Mouse (Mus musculus): ENCODE data around the gene Ifnl3. TPM values are rescaled to one million over a fixed set of nuclear protein-coding genes. Genes with fewer than 3 reads are reported as not detected.

Ifnl3 gene
- polyA plus RNA-seq, 1 experiment from 2014 or later: not detected

DNA sequence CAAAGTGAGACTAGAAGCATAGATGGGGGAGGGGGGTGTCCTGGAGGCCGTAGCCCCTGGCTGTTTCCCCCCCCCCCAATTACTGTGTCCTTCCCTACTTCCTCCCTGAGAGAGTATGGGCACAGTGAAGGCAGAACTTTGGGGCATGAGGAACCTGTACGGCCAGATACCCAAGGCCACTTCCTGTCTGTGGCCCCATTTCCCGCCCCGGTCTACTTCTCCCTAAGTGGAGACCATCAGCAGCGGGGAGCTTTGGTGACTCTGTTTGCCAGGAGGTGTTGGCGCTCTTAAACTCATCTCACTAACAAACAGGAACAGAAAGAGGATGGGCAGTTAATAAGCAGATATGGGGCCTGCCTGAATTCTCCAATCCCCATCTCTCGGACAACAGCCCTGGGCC lies 25.0 kb downstream of the Ifnl3 start:
- peaks cover 31% of the 10 kb centered on the region for H3K27me3 ChIP-seq (ENCODE audit: control insufficient read depth, insufficient read depth, low read length)
- H3K9me3 ChIP-seq (replicated peaks; ENCODE audit: control insufficient read depth, low read length): no peaks in the 10 kb centered on the region
- DNase-seq (ENCODE audit: low spot score) (no peak), ATAC-seq (replicated peaks; ENCODE audit: insufficient number of reproducible peaks, low FRiP score, low TSS enrichment, low read depth) (no peak)
- no peak overlapping the region for H3K27ac ChIP-seq (replicated peaks; ENCODE audit: low read depth, low read length)
- no peak overlapping the region for H3K9ac ChIP-seq (replicated peaks; ENCODE audit: low read length)
- peak overlapping the region; percentile 25; the same call in 1 of the 2 replicates for H3K4me3 ChIP-seq (ENCODE audit: low read depth, low read length)
- 56% methylated on average over 7 of the region's 7 CpGs for WGBS
- H3K4me1 ChIP-seq (ENCODE audit: control insufficient read depth, insufficient read depth, low read length): peaks cover 2% of the 10 kb centered on the region
- H3K36me3 ChIP-seq (replicated peaks; ENCODE audit: control insufficient read depth, insufficient read depth, low read depth, low read length): no peaks in the 10 kb centered on the region
- no peak overlapping the region for H3K4me2 ChIP-seq (ENCODE audit: low read depth, low read length)

GRCm38 (mm10) chr7:28553076-28553475 lies 30.4 kb downstream of the Ifnl3 start:
- Histone ChIP-seq H3K9me3 (replicated peaks; ENCODE audit: control insufficient read depth, low read length) (no peaks in the 10 kb centered on the region), H3K4me2 (ENCODE audit: low read depth, low read length) (no peak overlapping the region), H3K27ac (replicated peaks; ENCODE audit: low read depth, low read length) (no peak overlapping the region), H3K36me3 (replicated peaks; ENCODE audit: control insufficient read depth, insufficient read depth, low read depth, low read length) (no peaks in the 10 kb centered on the region), H3K4me1 (ENCODE audit: control insufficient read depth, insufficient read depth, low read length) (no peaks in the 10 kb centered on the region), H3K9ac (replicated peaks; ENCODE audit: low read length) (no peak overlapping the region), H3K4me3 (ENCODE audit: low read depth, low read length) (no peak overlapping the region), H3K27me3 (ENCODE audit: control insufficient read depth, insufficient read depth, low read length) (no peaks in the 10 kb centered on the region)
- DNase-seq (ENCODE audit: low spot score): no peak
- 85% methylated on average over 6 of the region's 6 CpGs for WGBS
- ATAC-seq (replicated peaks; ENCODE audit: insufficient number of reproducible peaks, low FRiP score, low TSS enrichment, low read depth): no peak

DNA sequence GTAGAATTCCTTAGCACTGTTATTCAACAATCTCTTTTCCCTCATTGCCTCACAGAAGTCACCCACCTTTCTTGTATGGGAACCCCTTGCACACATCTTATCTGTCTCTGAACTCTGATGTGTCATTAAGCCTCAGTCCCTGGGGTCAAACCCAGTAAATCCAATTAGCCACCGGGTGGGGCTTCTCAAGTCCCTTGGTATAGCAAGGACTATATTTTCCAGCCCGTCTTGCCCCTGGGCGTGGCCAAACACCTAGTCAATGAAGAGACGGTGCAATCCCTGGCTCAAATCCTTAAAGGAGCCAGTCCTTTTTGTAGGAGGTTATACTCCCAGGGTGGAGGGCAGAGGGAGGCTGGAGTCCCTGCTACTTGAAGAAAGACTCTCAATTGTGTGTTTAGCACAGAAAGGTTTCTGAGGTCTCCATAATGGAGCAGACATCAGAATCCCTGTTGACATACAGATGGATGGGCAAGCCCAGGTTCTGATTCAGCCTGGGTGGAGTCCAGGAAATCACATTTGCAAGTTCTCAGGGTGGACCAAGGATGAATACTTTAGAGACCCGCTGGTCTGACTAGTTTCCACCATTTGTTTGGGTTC lies 33.4 kb downstream of the Ifnl3 start:
- H3K9me3 ChIP-seq (replicated peaks; ENCODE audit: control insufficient read depth, low read length): no peaks in the 10 kb centered on the region
- DNase-seq (ENCODE audit: low spot score) (no peak), ATAC-seq (replicated peaks; ENCODE audit: insufficient number of reproducible peaks, low FRiP score, low TSS enrichment, low read depth) (no peak)
- no peak overlapping the region for H3K27ac ChIP-seq (replicated peaks; ENCODE audit: low read depth, low read length)
- peaks cover 10% of the 10 kb centered on the region for H3K36me3 ChIP-seq (replicated peaks; ENCODE audit: control insufficient read depth, insufficient read depth, low read depth, low read length)
- H3K9ac ChIP-seq (replicated peaks; ENCODE audit: low read length): no peak overlapping the region
- 21% methylated on average over 5 of the region's 5 CpGs for WGBS
- H3K27me3 ChIP-seq (ENCODE audit: control insufficient read depth, insufficient read depth, low read length): no peaks in the 10 kb centered on the region
- no peak overlapping the region for H3K4me3 ChIP-seq (ENCODE audit: low read depth, low read length)
- H3K4me1 ChIP-seq (ENCODE audit: control insufficient read depth, insufficient read depth, low read length): no peaks in the 10 kb centered on the region
- H3K4me2 ChIP-seq (ENCODE audit: low read depth, low read length): no peak overlapping the region

- peaks cover 10% of the 10 kb centered on the region for H3K36me3 ChIP-seq (replicated peaks; ENCODE audit: control insufficient read depth, insufficient read depth, low read depth, low read length)
- H3K9me3 ChIP-seq (replicated peaks; ENCODE audit: control insufficient read depth, low read length): no peaks in the 10 kb centered on the region
- no peaks in the 10 kb centered on the region for H3K4me1 ChIP-seq (ENCODE audit: control insufficient read depth, insufficient read depth, low read length)
- H3K4me2 ChIP-seq (ENCODE audit: low read depth, low read length): no peak overlapping the region
- no peak overlapping the region for H3K4me3 ChIP-seq (ENCODE audit: low read depth, low read length)
- H3K27ac ChIP-seq (replicated peaks; ENCODE audit: low read depth, low read length): no peak overlapping the region
- DNase-seq (ENCODE audit: low spot score) (no peak), ATAC-seq (replicated peaks; ENCODE audit: insufficient number of reproducible peaks, low FRiP score, low TSS enrichment, low read depth) (no peak)
- H3K27me3 ChIP-seq (ENCODE audit: control insufficient read depth, insufficient read depth, low read length): no peaks in the 10 kb centered on the region
- 82% methylated on average over 5 of the region's 5 CpGs for WGBS
- no peak overlapping the region for H3K9ac ChIP-seq (replicated peaks; ENCODE audit: low read length)
Measured at GRCm38 (mm10) chr7:28557069-28557468, 34.4 kb downstream of the Ifnl3 start.

DNA sequence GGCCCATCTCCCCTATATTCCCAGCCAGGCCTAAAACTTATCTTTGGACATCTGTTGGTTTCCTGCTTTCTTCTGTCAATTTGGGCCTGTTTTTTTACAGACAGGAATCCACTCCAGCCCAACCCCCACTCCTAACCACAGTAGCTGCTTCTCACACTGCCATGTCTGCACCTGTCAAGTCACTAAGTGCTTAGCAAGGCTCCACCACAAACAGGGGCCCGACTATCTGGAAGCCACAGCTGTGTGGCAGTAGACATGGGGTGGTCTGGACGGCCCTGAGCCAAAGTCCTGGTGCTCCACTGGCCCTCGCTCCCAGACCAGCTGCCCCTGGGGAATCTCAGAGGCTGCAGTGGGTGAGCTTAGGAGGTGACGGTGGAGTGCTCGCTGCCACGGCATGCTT lies 35.1 kb downstream of the Ifnl3 start:
- Histone ChIP-seq H3K27me3 (ENCODE audit: control insufficient read depth, insufficient read depth, low read length) (no peaks in the 10 kb centered on the region), H3K4me1 (ENCODE audit: control insufficient read depth, insufficient read depth, low read length) (no peaks in the 10 kb centered on the region), H3K36me3 (replicated peaks; ENCODE audit: control insufficient read depth, insufficient read depth, low read depth, low read length) (peaks cover 10% of the 10 kb centered on the region), H3K27ac (replicated peaks; ENCODE audit: low read depth, low read length) (no peak overlapping the region), H3K4me2 (ENCODE audit: low read depth, low read length) (no peak overlapping the region), H3K9me3 (replicated peaks; ENCODE audit: control insufficient read depth, low read length) (no peaks in the 10 kb centered on the region), H3K4me3 (ENCODE audit: low read depth, low read length) (no peak overlapping the region), H3K9ac (replicated peaks; ENCODE audit: low read length) (no peak overlapping the region)
- 71% methylated on average over 6 of the region's 6 CpGs for WGBS
- DNase-seq (ENCODE audit: low spot score) (no peak), ATAC-seq (replicated peaks; ENCODE audit: insufficient number of reproducible peaks, low FRiP score, low TSS enrichment, low read depth) (no peak)

DNA sequence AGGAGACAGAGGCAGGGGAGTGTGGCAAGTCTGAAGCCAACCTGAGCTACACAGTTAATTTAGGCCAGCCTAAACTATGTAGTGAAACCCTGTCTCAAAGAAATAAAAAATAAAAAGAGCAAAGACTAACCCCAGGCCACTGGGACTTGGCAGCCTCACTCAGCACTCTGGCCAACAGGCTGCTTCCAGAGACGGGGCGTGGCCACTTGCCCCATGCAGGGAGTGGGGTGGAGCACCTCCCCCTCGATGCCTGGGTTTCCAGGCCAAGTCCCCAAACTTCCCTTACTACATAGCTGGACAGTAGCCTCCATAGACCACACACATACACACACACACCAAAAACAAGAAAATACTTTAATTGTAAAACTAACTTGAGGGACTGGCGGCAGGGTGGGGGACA lies 35.9 kb downstream of the Ifnl3 start:
- 49% methylated on average over 4 of the region's 4 CpGs for WGBS
- no peaks in the 10 kb centered on the region for H3K27me3 ChIP-seq (ENCODE audit: control insufficient read depth, insufficient read depth, low read length)
- H3K9me3 ChIP-seq (replicated peaks; ENCODE audit: control insufficient read depth, low read length): no peaks in the 10 kb centered on the region
- DNase-seq (ENCODE audit: low spot score) (no peak), ATAC-seq (replicated peaks; ENCODE audit: insufficient number of reproducible peaks, low FRiP score, low TSS enrichment, low read depth) (no peak)
- H3K4me3 ChIP-seq (ENCODE audit: low read depth, low read length): no peak overlapping the region
- no peak overlapping the region for H3K9ac ChIP-seq (replicated peaks; ENCODE audit: low read length)
- H3K36me3 ChIP-seq (replicated peaks; ENCODE audit: control insufficient read depth, insufficient read depth, low read depth, low read length): peaks cover 10% of the 10 kb centered on the region
- H3K4me1 ChIP-seq (ENCODE audit: control insufficient read depth, insufficient read depth, low read length): no peaks in the 10 kb centered on the region
- no peak overlapping the region for H3K4me2 ChIP-seq (ENCODE audit: low read depth, low read length)
- H3K27ac ChIP-seq (replicated peaks; ENCODE audit: low read depth, low read length): no peak overlapping the region

DNA sequence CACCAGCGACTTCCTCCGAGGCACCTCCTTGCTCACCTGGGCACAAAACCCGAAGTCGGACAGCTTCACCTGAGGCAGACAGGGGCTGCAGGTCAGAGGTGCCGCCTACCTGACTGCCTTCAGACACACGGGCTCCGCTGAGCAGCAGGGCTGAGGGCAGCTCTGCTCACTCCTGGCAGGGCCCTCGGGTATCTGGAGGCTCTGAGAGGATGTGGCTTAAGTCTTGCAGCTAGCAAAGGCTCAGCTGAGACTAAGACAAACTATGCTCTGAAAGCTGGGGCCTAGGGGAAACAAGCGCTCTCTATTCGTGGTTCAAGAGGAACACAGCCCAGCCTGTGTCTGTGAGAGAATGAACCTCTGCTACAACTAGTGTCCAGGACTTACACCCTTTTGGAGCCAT lies 38.2 kb downstream of the Ifnl3 start:
- ATAC-seq (replicated peaks; ENCODE audit: insufficient number of reproducible peaks, low FRiP score, low TSS enrichment, low read depth) (no peak), DNase-seq (ENCODE audit: low spot score) (no peak)
- Histone ChIP-seq H3K36me3 (replicated peaks; ENCODE audit: control insufficient read depth, insufficient read depth, low read depth, low read length) (peaks cover 10% of the 10 kb centered on the region), H3K4me3 (ENCODE audit: low read depth, low read length) (no peak overlapping the region), H3K9me3 (replicated peaks; ENCODE audit: control insufficient read depth, low read length) (no peaks in the 10 kb centered on the region), H3K4me2 (ENCODE audit: low read depth, low read length) (no peak overlapping the region), H3K27me3 (ENCODE audit: control insufficient read depth, insufficient read depth, low read length) (no peaks in the 10 kb centered on the region), H3K9ac (replicated peaks; ENCODE audit: low read length) (no peak overlapping the region), H3K27ac (replicated peaks; ENCODE audit: low read depth, low read length) (no peak overlapping the region), H3K4me1 (ENCODE audit: control insufficient read depth, insufficient read depth, low read length) (no peaks in the 10 kb centered on the region)
- WGBS: 92% methylated on average over 10 of the region's 10 CpGs

- no peak for ATAC-seq (replicated peaks; ENCODE audit: insufficient number of reproducible peaks, low FRiP score, low TSS enrichment, low read depth)
- H3K27ac ChIP-seq (replicated peaks; ENCODE audit: low read depth, low read length): no peak overlapping the region
- H3K4me2 ChIP-seq (ENCODE audit: low read depth, low read length): no peak overlapping the region
- no peak overlapping the region for H3K4me3 ChIP-seq (ENCODE audit: low read depth, low read length)
- no peak for DNase-seq (ENCODE audit: low spot score)
- no peaks in the 10 kb centered on the region for H3K9me3 ChIP-seq (replicated peaks; ENCODE audit: control insufficient read depth, low read length)
- H3K27me3 ChIP-seq (ENCODE audit: control insufficient read depth, insufficient read depth, low read length): no peaks in the 10 kb centered on the region
- 93% methylated on average over 11 of the region's 11 CpGs for WGBS
- peaks cover 10% of the 10 kb centered on the region for H3K36me3 ChIP-seq (replicated peaks; ENCODE audit: control insufficient read depth, insufficient read depth, low read depth, low read length)
- H3K4me1 ChIP-seq (ENCODE audit: control insufficient read depth, insufficient read depth, low read length): no peaks in the 10 kb centered on the region
- no peak overlapping the region for H3K9ac ChIP-seq (replicated peaks; ENCODE audit: low read length)
Measured at GRCm38 (mm10) chr7:28561967-28562366, 39.3 kb downstream of the Ifnl3 start.

Data from embryonic facial prominence, embryonic 11.5 days (tissue).